Mouse (Mus musculus) cerebellum, adult 8-10 months (tissue): ENCODE data around the gene Kif1b.

Experiments used
- DNase-seq: peaks from one replicate; pipeline ENCODE4 v3.0.0; 2022

Kif1b gene

DNA sequence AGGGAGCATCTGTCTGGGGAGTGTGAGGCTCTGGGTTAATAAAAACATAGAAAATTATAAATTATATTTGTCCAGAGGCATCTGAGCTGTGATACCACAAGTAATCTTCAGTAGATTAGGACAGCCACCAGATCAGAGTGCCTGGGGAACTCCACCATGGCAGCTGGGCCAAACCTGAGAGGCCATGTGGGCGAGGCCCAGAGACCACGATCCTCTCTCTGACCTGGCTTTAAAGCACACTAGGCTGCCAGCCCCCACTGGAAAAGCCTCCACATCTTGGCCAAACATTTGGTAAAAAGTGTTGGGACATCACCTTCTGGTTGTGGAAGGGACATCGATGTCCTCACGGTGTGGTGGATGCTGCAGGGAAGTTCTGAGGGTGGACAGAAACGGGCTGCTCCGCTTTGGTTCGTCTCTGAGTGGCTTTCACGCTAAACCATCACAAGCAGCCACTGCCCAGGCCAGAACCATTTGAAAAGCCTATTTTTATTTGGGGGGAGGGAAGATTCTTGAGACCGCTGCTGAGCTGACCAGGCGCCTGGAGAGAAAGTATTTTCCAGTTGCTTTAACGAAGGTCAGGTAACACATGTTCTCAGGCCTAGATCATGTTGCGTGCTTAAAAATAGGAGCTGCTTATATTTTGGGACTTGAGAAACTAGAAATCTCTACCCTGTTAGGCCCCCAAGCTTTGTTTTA, 6.2 kb upstream of the Kif1b start:
- no peak for DNase-seq

DNA sequence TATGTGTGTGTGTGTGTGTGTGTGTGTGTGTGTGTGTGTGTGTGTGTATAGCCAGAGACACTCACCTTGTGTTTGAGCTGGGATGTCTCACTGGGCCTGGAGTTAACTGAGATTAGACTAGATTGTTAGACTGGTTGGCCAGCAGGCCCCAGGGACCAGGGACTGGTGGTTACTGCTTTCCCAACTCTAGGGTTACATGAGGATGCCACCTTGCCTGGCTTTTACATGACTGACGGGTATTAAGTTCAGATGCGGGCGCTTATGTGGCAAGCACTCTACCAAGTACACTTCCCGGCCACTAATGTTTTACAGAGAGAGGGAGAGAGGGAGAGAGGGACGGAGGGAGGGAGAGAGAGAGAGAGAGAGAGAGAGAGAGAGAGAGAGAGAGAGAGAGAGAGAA, 4.5 kb upstream of the Kif1b start:
- no peak for DNase-seq

DNA sequence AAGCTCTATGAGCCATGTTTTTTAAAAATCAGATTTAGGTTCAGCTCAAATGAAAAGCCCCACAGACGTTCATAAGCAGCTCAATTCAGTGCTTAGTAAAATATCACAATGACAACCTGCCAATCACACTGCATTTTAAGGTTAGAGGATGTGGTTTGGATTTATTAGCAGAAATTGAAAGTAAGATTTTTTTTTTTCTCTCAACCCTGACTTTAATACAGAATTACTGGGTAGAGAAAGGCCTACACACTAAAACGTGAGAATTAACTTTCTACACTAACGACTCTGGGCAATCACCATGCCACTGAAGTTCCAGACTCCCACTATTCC, 963 bp upstream of the Kif1b start:
- no peak for DNase-seq

DNA sequence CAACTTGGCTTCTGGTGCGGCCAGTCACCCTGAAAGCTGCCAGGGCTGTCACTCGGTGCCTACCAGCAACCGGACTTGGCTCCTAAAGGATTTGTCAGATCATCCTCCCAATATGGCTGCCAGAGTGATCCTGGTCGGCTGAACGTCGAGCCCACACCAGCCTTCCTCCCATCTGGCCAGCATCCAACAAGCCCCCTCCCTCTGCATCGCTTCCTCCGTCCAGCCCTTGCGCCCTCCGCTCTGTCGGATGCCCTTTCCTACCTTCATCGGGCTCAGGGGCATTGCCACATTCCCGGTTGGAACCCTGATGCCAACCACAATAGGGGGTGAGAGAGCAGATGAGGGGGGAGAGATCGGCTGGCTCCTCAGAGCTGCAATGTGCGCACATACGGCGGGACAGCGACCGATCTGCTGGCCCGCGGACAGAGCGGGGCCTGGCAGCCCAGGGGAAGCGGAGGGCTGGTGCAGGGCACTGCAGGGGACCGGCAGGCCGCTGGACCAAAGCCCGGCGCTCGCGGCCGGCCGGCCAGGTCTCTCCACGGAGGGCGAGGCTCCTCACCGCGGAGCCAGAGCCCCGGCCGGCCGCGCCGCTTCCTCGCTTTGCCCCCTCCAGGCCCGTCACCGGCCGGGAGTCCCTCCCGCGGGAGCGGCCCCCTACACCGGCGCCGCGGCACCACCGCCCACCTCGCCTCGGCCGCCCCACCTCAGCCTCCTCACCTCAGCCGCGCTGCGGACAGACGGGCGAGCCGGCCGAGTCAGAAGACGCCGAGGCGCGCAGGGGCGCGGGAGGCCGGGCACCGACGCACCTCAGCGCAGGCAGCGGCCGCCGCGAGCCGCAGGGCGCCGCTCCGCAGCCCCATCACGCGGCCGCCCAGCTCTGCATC, 539 bp downstream of the Kif1b start:
- peak; percentile 90 for DNase-seq

DNA sequence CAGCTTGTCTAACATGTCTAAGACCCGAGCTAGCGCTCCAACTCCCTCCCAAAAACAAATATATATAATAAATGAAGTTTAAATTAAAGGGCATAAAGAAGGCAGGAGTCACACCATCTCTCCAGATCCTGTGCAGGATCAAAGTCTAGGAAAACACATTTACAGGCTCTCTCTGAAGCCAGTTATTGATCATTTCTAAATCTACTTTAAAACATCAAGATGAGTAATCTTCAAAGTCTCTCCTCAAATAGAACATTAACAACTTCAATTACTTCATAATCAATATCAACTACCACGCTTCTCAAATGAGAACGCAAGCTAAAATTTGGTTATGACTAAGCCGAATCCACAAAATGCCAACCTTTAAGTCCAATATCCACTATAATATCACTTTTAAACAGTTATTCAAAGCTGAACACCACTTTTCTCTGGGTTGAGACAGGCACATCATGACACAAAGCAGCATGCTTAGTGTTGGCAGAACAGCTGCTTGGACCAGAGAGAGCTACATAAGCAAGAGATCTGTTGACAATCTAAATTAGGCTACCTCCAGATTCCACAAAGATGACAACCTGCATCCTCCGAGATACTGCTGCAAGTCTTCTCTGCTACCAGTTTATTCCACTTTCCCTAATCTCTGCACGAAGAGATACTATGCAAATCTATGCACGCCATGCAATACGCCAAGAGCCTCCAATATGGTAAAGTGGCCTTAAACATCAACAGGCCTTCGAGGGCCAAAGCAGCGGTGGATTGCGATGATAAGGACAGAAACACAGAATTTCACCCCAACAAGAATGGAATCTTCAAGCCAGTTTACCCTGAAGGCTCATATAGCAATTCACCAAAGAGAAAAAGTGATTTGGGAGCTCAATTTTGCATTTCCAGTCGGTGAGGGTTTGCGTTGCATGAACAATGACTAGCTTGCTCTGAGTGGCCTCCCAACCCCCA, 1.5 kb downstream of the Kif1b start:
- DNase-seq: no peak

DNA sequence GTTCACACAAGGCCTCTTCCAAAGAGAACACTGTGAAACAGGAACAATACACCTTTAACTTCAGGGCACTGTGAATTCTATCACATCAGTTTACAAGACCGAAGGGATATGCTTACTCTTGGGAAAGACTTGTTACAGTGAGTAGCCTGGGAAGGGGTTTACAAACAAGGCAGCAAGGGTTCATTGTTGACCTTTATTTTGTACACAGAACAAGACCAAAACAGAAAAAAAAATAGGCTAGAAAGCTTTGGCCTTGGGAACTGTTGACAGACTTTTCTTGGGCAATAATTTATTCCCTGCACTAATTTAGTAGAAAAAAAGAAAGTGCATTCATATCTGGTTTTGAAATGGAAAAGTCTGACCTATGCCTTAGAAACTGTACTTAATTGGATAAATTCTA, 3.0 kb downstream of the Kif1b start:
- DNase-seq: no peak

DNA sequence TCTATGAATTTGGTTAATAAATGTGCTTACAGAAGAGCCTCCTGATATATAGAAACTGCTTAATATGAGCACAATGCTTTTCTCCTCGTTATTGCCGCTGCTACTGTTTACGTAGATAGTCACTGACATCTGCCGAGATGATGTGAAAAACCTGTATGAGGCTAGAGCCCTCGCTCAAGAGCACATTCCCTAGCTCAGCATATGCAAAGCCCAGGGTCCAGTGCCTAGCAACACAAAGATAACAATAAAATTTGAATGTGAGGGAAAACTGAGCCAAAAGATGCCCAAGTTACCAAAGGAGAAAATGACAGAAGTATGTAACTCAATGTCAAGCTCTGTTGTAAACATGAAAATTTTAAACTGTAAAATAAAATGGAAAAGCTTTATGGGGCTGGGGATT, 4.0 kb downstream of the Kif1b start:
- no peak for DNase-seq

DNA sequence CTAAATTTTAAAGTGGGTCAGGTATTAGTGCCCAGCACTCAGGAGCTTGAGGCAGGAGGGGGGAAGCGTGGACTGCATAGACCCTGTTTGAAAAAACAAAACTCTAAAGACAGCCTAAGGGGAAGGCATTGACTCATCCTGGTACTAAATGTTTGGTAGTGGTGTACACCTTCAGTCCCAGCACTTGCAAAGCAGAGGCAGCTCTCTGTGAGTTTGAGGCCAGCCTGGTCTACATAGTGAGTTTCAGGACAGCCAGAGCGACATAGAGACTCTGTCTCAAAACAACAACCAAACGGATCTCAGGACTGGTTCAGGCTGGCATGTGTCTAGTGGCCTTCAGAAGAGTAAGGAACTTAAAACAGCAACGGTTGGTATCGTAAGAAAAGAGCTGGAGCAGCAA, 4.7 kb downstream of the Kif1b start:
- DNase-seq: no peak

DNA sequence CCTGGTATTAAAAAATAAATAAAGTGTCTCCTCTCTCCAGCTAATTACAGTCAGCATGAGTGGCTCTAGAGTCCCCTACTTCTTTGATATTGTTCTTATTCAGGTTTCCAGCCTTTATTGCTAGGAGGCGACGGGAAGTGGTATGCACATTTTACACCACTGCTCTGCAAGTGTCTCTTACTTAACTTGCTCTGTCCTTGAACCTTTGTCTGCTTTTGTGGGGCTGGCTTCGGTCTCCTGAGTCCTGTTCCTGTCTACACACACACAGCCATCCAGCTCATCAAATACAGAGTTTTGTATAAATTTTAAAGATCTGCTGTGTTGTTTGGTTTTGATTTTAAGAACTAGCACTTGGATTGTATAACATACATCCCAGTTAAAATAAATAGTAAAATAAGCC, 5.4 kb downstream of the Kif1b start:
- no peak for DNase-seq

DNA sequence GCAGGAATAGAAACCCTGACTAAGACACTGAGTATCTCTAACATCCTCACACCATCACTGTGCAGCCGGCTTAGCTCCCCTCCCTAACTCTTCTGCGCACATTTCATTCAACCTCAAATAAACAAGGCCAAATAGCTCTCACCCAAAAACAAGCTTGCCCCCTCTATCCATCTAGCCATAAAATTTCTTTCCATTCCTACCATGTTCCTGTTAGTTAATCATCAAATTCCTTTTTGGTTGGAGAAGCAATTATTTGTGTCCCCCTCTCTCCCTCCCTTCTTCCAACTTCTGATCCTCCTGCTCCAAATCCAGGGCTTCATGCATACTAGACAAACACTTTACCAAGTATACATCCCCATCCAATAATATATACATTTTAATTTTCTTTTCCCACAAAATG, 11.0 kb downstream of the Kif1b start:
- DNase-seq: no peak

DNA sequence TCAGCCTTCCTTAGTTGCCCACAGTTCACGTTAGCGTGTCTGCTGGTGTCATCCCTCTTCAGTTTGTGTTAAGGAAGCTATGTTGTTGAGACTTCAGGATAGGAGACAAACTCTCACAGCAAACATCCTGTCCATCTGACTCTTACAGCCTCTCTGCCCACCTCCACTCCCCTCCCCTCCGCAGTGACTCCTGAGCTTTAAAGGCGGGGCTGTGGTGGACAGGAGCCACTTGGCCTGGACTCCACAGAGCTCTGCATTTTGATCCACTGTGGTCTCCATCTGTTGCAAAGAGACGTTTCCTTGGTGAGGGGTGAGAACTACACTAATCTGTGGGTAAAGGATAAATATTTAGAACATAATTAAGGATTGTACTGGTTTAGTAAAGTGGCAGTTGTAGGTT, 14.5 kb downstream of the Kif1b start:
- DNase-seq: peak; percentile 52

DNA sequence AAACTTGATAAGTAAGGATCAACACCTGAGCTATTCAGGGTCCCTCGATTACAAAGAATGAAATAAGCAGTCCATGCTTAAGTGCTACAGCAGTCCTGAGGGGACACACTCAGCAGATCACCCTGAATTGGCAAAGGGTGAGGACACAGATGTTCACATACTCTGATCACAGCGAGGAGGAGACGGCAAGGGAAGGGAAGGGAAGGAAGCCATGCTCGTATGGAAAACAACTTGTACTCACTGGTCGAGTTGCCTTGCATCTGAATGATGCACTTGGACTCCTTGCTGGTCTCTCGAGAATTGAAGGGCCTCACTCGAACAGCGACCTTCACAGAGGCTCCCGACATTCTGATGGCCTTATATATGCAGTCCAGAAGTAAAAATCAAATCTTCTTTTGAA, 16.4 kb downstream of the Kif1b start:
- no peak for DNase-seq

DNA sequence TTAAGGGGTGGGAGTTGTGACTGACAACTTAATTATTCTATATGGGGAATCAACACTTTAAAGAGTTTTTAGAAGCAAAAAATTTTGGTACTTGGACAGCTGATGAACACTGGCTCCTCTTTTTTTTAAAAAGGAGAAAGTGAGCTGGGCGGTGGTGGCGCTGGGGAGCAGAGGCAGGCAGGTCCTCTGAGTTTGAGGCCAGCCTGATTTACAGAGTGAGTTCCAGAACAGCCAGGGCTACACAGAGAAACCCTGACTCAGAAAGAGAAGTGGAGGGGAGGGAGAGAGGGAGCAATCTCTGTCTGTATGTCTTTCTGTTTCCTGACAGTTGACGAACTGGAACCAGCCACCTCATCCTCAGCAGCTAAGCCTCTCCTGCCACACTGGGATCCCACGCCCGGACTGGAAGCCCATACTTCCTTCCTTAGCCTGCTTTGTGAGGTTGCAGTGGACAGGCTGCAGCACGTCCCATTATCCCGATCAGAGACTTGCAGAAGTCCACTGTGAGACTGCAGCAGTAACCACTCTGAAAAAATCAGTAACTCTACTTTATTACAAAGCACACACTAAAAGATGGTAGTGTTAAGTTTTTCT, 17.2 kb downstream of the Kif1b start:
- no peak for DNase-seq

DNA sequence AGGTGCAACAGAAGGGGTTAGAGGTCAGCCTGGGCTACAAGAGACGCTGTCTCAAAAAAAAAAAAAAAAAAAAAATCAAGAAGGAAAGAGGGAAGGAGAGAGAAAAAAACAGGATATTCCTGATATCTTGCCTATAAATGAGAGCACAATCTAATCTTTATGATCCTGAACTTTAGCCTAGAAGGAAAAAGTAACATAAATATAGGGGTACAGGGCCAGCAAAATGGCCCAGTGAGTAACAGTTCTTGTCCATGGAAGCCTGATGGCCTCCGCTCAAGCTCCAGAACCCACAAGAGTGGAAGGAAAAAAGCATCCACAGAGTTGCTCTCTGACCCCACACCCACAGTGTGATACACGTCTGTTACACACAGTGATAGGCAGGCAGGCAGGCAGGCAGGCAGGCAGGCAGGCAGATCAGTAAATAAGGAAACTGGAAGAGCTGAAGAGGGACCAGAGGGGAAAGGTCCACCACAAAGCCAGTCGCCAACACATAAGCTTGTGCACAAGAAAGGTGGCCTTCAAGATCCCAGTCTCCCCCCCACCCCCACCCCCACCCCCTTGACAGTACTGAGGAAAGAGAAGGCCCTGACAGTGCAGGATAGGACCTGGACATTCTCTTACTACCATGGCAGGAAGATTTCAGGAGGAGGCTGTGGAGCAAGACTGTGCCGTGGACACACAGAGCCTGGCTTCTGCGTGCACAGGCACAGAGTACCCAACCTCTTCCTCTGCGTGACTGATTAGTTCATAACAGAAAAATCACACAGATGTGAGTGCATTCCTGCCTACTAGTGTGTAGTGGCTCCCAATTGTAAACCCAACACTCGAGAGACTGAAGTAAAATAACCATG, 21.0 kb downstream of the Kif1b start:
- no peak for DNase-seq

DNA sequence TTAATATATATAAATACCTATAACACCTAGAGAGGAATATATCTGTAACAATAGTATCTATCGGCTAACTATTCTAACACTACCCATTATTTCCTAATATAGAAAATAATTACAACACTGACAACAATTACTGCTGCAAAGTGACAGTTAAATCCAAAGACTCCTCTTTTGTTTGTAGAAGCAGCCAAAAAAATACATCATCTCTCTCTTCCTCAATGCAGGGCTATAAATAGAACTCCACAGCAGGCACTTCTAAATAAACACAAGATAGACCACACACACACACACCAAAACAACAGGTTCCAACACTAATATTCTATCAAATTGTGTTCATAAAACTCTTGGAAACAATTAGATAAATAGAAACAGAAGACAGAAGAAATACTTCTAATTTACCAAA, 21.8 kb downstream of the Kif1b start:
- no peak for DNase-seq

DNA sequence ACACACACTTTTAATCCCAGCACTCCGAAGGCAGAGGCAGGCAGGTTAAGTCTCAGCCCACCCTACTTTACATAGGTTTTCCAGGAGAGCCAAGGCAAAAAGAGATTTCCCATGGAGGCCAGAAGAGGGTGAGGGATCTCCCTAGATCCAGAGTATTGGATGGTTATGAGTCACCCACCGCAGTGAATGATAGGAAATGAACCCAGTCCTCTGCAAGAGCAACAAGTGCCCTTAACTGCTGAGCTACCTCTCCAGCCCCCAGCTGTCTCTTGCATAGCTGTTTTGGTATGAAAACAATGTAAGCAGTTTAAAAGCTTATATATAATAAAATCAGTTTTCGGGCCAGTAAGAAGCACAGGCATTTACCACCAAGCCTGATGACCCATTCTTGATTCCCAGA, 24.5 kb downstream of the Kif1b start:
- DNase-seq: no peak

DNA sequence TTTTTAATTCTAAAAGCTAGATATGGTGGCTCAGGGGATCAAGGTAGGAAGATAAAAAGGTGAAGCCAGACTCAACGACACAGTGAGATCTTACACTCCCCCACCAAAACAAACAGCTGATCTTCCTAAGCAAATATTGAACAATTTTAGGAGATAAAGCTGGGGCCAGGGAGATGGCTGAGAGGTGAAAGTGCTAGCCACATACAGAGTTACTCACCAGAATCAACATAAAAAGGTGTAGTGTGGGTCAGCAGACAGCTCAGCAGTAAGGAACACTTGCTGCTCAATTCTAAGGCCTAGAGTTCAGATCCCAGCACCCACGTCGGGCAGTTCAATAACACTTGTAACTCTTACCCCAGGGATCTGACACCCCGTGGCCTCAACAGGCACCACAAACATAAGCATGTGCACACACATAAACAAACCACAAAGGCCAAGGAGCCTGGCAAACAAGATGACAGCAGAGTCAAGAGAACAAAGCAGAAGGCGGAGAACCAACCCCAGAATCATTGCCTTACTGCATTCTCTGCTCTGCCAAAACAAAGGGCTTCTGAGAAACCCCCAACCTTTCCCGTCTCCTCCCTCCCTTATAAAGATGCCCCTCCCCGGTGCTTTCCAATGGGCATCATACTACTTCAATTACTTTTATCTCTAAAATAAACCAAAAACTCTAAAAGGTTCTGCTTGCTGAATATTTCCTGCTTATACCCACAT, 25.3 kb downstream of the Kif1b start:
- DNase-seq: no peak

DNA sequence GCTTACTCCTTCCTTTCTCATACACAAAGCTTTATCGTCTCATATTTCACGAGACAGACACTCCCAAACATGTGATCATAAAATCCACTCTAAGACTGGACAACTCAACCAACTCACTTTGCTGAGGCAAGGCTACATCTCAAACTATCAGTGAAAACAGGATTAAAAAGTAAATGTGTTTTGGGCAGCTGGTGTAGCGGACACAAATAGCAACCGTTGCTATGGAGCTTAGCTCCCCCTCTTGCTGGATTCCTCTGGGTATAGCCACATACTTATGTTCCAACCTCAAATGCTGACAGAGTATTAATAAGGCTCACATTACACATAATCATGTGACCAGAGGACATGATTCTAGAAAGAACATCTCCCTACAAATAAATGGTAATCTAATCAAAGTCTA, 29.9 kb downstream of the Kif1b start:
- DNase-seq: no peak

DNA sequence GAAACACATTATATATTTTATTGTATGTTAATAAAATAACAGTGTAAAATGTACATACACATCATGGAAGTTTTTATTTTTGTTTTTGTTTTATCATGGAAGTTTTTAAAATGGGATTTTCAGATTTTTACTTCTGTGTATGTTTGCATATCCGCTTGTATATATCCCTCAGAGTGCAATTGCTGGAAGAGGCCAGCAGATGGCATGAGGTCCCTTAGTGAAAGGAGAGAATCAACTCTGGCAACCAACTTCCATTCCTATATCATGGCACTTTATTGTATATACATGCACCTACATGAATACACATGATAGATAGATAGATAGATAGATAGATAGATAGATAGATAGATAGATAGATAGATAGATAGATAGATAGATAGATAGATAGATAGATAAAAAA, 34.4 kb downstream of the Kif1b start:
- no peak for DNase-seq

DNA sequence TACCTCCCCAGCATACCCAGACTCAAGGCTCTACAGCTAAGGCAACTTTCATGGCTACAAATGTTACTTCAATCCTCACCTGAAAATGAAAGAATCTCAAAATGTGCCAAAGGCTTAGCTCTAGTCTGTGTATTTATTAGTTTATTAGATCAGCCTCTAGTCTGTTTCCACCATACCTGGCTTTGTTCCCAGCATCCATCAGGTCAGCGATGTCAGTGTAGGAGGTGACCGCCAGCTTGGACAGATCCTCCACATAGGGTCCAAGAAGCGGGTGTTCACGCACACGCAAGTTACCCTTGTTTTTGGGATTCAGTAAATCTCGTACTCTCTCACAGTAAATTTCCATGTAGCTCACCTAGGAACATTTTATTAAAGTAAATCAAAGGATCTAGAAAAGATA, 37.0 kb downstream of the Kif1b start:
- peak; percentile 32 for DNase-seq

DNA sequence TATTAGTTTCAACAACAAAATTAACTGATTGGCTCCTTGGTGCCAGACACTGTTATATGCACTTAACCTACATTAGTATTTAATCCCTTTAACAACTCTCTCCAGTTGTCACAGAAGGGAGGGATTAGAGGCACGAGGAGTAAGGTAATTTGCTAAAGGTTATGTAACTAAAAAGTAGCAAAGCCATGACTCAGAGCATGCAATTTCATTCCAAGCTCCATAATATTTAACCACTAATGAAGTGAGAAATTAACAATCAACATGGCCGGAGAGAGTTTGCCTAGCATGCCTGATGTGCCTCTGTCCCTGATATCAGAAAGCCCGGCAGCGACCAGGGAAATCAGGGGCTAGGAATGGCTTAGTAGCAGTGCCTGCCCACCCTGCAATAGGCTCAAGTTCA, 38.5 kb downstream of the Kif1b start:
- DNase-seq: no peak

DNA sequence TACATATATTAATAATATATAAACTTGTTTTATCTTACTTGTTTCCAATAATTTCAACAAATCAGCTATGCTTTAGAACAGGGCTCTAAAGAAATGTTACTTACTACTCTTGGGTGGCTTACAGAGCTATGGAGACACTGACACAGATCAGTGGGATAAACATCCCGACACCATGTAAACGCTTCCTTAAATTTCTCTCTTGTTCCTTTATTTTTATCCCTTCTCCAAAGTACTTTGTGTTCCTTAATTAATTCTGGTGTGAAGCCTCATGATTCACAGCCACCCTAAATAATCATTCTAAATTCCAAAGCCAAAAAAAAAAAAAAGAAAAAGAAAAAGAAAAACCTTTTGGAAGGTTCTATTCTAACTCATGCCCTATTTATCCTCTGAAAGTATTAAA, 42.6 kb downstream of the Kif1b start:
- DNase-seq: no peak
